Mouse (Mus musculus): Measurements from ENCODE around the gene Cetn2.

DNA sequence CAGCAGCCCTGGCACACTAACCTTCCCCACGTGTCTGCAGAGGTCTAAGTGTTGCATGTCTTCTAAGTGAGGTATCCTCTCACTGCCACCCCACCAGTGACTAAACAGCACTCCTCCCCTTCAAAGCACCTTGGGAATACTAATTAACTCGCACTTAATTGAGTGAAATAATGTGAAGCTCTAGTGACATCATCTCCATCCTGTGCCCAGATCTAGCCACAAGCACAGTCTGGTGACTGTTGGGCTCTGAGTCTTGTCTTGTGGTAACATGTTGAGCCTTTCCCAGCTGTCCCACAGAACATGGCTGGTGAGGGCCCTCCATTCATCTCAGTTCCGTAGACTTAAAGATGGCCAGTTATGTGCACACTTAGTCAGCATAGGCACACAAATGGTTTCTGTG, 44.5 kb upstream of the Cetn2 start:
- no peak for TF ChIP-seq CTCF (IDR thresholded peaks at IDR 0.05; ENCODE audit: low read depth, low read length)
- no peak for TF ChIP-seq GATA1 (IDR thresholded peaks at IDR 0.05; ENCODE audit: borderline replicate concordance, low read length)

Measured in G1E (cell line).